Mouse (Mus musculus): ENCODE results near the gene Cdkn2aip. TPM values are rescaled to one million over a fixed set of nuclear protein-coding genes. Genes with fewer than 3 reads are reported as not detected.

Gene Cdkn2aip
- total and polyA plus RNA-seq, 3 experiments = 13.5 to 101 (median 14.1) TPM

DNA sequence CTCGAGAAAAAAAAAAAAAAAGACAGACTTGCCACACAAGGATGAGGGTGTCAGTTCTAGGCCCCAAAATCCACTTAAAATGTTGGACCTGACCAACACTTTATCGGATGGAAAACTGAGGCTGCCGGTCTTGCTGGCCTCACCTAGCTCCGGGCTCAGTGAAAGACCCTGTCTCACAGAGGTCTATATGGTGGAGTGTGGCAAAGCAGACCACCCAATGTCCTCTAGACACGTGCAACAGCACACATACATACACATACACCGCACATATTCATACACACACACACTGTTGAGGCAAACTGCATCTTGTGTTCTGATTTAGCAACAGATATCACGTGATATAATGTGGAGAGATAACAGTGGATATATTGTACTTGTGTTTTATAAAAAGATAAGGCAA, 22.4 kb downstream of the Cdkn2aip start:
- Histone ChIP-seq H3K4me3 (ENCODE audit: control insufficient read depth in 1 of 2, insufficient read depth in 1 of 2, low read depth in 2 of 2, low read length in 2 of 2) (no peak overlapping the region), H3K36me3 (ENCODE audit: control insufficient read depth in 1 of 2, insufficient read depth in 2 of 2, low read length in 2 of 2) (no peaks in the 10 kb centered on the region), H3K79me2 (ENCODE audit: control insufficient read depth, insufficient read depth, low read length, poor library complexity) (no peaks in the 10 kb centered on the region), H3K27ac (ENCODE audit: control insufficient read depth, low read depth, low read length) (no peak overlapping the region), H3K9ac (ENCODE audit: control insufficient read depth, low read depth, low read length, poor library complexity, severe bottlenecking) (no peak overlapping the region), H3K9me3 (replicated peaks; ENCODE audit: insufficient read depth, low read length) (no peaks in the 10 kb centered on the region), H3K4me1 (ENCODE audit: control insufficient read depth in 1 of 2, insufficient read depth in 2 of 2, low read length in 2 of 2) (peaks cover 0 to 11% of the 10 kb centered on the region in 2 experiments; a peak in 2 of 4 replicates), H3K27me3 (ENCODE audit: control insufficient read depth in 1 of 2, insufficient read depth in 2 of 2, low read length in 2 of 2) (no peaks in the 10 kb centered on the region)
- TF ChIP-seq CHD1 (IDR thresholded peaks at IDR 0.05; ENCODE audit: low read depth, low read length) (no peak), USF1 (IDR thresholded peaks at IDR 0.05; ENCODE audit: low read depth, low read length) (peak; percentile 65)
- no peak for DNase-seq (ENCODE audit: low read depth, low spot score)

DNA sequence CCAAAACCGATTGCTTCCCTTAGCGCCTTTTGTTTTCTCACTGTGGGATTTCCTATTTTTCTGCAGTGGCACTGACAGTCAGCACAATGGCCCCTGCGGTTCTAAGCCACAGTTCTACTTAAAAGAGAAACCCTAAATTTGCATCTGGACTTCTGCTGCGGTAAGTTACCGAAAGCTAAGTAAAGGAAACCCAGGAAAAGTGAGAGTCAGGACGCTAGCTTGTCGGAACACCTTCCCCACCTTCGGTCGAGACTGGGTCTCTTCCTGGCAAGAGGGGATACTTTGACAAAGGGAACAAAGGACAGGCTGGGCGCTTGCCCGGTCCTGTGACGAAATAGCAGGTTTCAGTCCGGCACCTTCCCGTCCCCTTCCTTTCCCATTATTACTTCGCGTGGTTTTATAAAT, 23.1 kb downstream of the Cdkn2aip start:
- H3K9me3 ChIP-seq (replicated peaks; ENCODE audit: insufficient read depth, low read length) = no peaks in the 10 kb centered on the region
- no peaks in the 10 kb centered on the region for H3K27me3 ChIP-seq (ENCODE audit: control insufficient read depth in 1 of 2, insufficient read depth in 2 of 2, low read length in 2 of 2)
- no peaks in the 10 kb centered on the region for H3K36me3 ChIP-seq (ENCODE audit: control insufficient read depth in 1 of 2, insufficient read depth in 2 of 2, low read length in 2 of 2)
- peaks cover 0 to 11% of the 10 kb centered on the region in 2 experiments; a peak in 2 of 4 replicates for H3K4me1 ChIP-seq (ENCODE audit: control insufficient read depth in 1 of 2, insufficient read depth in 2 of 2, low read length in 2 of 2)
- H3K9ac ChIP-seq (ENCODE audit: control insufficient read depth, low read depth, low read length, poor library complexity, severe bottlenecking) = no peak overlapping the region
- H3K4me3 ChIP-seq (ENCODE audit: control insufficient read depth in 1 of 2, insufficient read depth in 1 of 2, low read depth in 2 of 2, low read length in 2 of 2) = no peak overlapping the region
- no peak overlapping the region for H3K27ac ChIP-seq (ENCODE audit: control insufficient read depth, low read depth, low read length)
- H3K79me2 ChIP-seq (ENCODE audit: control insufficient read depth, insufficient read depth, low read length, poor library complexity) = no peaks in the 10 kb centered on the region
- DNase-seq (ENCODE audit: low read depth, low spot score) = no peak
- TF ChIP-seq TCF12 (IDR thresholded peaks at IDR 0.05; ENCODE audit: low read depth, low read length) = no peak
- no peak for TF ChIP-seq ZC3H11A (IDR thresholded peaks at IDR 0.05; ENCODE audit: low read depth, low read length)
- no peak for TF ChIP-seq MAX (IDR thresholded peaks at IDR 0.05; ENCODE audit: low read length)
- TF ChIP-seq EP300 (IDR thresholded peaks at IDR 0.05; ENCODE audit: low read depth in 1 of 2, low read length in 2 of 2) = no peak
- TF ChIP-seq RAD21 (IDR thresholded peaks at IDR 0.05; ENCODE audit: low read depth, low read length) = no peak
- no peak for TF ChIP-seq GABPA (IDR thresholded peaks at IDR 0.05; ENCODE audit: low read depth, low read length)
- no peak for TF ChIP-seq MEF2A (IDR thresholded peaks at IDR 0.05; ENCODE audit: extremely low read depth, insufficient replicate concordance, low read depth, low read length, poor library complexity, severe bottlenecking)
- no peak for TF ChIP-seq TBP (IDR thresholded peaks at IDR 0.05; ENCODE audit: low read depth, low read length)
- TF ChIP-seq POLR2AphosphoS2 (IDR thresholded peaks at IDR 0.05; ENCODE audit: low read length) = no peak
- TF ChIP-seq POLR2A (IDR thresholded peaks at IDR 0.05; ENCODE audit: control insufficient read depth in 1 of 2, insufficient read depth in 1 of 2, low read depth in 1 of 2, low read length in 2 of 2, poor library complexity in 1 of 2) = no peak
- TF ChIP-seq MAFK (IDR thresholded peaks at IDR 0.05; ENCODE audit: borderline replicate concordance, low read depth, low read length) = no peak
- TF ChIP-seq RCOR1 (IDR thresholded peaks at IDR 0.05; ENCODE audit: low read depth, low read length) = no peak
- TF ChIP-seq E2F4 (IDR thresholded peaks at IDR 0.05; ENCODE audit: borderline replicate concordance, low read depth, low read length) = no peak
- TF ChIP-seq NELFE (IDR thresholded peaks at IDR 0.05; ENCODE audit: low read depth, low read length) = no peak
- TF ChIP-seq POLR2AphosphoS5 (IDR thresholded peaks at IDR 0.05; ENCODE audit: borderline replicate concordance, low read depth, low read length) = no peak
- no peak for TF ChIP-seq ZKSCAN1 (IDR thresholded peaks at IDR 0.05; ENCODE audit: low read depth, low read length)
- TF ChIP-seq ELF1 (IDR thresholded peaks at IDR 0.05; ENCODE audit: low read depth, low read length) = no peak
- TF ChIP-seq MYB (IDR thresholded peaks at IDR 0.05; ENCODE audit: low read depth, low read length) = no peak
- TF ChIP-seq BHLHE40 (IDR thresholded peaks at IDR 0.05; ENCODE audit: borderline replicate concordance, low read depth, low read length) = no peak
- no peak for TF ChIP-seq SMC3 (IDR thresholded peaks at IDR 0.05; ENCODE audit: low read depth, low read length)
